Mouse (Mus musculus) neural tube, embryonic 13.5 days (tissue): Measurements from ENCODE around the gene Zap70. TPM values are rescaled to one million over a fixed set of nuclear protein-coding genes. Genes with fewer than 3 reads are reported as not detected.
A peak's percentile ranks its signal among the peaks of the same experiment; 100 is the strongest.

Source experiments
- ATAC-seq: fragments of 200-750 bp; cut with Nextera tagmentation; 2 replicates; pipeline ENCODE4 v1.8.0; 2017; ENCODE audit warnings: low read depth, mild to moderate bottlenecking, moderate TSS enrichment, moderate library complexity
- H3K27ac ChIP-seq: fragments of 300-500 bp; sonication (generic); replicated peaks from 2 replicates; pipeline ENCODE4 v1.5.1; 2015; ENCODE audit warnings: moderate library complexity, mild to moderate bottlenecking, inconsistent platforms
- H3K27me3 ChIP-seq: fragments of 300-500 bp; sonication (generic); 2 replicates; pipeline ENCODE4 v1.6.1; 2015; ENCODE audit warnings: mild to moderate bottlenecking, inconsistent platforms
- H3K36me3 ChIP-seq: fragments of 300-500 bp; sonication (generic); 2 replicates; pipeline ENCODE4 v1.6.1; 2015; ENCODE audit warnings: mild to moderate bottlenecking, inconsistent platforms
- H3K4me1 ChIP-seq: fragments of 300-500 bp; sonication (generic); replicated peaks from 2 replicates; pipeline ENCODE4 v1.6.1; 2015; ENCODE audit warnings: inconsistent platforms
- H3K4me2 ChIP-seq: fragments of 300-500 bp; sonication (generic); 2 replicates; pipeline ENCODE4 v1.6.1; 2015; ENCODE audit warnings: inconsistent platforms, mild to moderate bottlenecking, moderate library complexity
- H3K4me3 ChIP-seq: fragments of 300-500 bp; sonication (generic); 2 replicates; pipeline ENCODE4 v1.5.1; 2015; ENCODE audit warnings: mild to moderate bottlenecking, inconsistent platforms
- H3K9ac ChIP-seq: fragments of 300-500 bp; sonication (generic); 2 replicates; pipeline ENCODE4 v1.6.1; 2015; ENCODE audit warnings: moderate library complexity, mild to moderate bottlenecking, inconsistent platforms
- H3K9me3 ChIP-seq: fragments of 300-500 bp; sonication (generic); 2 replicates; pipeline ENCODE4 v1.6.1; 2016; ENCODE audit warnings: inconsistent platforms
- WGBS: fragments of 180-500 bp; shearing (Covaris S2); methylation state at CpG from one replicate; pipeline ENCODE4 v1.1.7; 2015; 5-methylcytosine and 5-hydroxymethylcytosine counted together
- polyA plus RNA-seq: library from polyadenylated mRNA; unstranded; fragments of >200 nt; fragmentation: Nextera tagmentation; extraction: Ambion mirVana; gene quantifications from 2 replicates; pipeline ENCODE4 v1.2.1, GENCODE M21; 2015

Zap70 gene
- polyA plus RNA-seq: 0.63 and 0.87 TPM in 2 replicates

DNA sequence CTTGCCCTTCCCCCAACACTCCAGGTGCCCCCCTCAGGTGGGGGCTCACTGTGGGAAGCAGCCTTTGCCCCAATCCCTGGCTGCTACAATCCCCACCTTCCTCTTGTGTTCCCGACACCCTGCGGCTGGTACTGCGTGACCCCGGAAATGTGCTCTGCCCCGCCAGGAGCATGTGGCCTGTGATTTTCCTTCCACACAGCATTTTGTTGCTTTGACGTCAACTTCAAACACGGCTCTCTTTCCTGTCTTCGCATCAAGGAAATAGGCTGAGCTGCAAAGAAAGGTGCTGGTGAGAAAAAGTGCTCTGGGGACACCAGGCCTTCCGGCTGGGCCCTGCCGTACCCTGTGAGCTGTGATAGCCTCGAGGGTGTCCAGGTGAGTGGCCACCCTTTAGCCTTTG lies at the start of gene Zap70:
Gene Zap70 (plus strand): TSS at position 231 of the 400 bp plus-strand sequence.
- Histone ChIP-seq H3K9ac (no peak within 1 kb of the TSS), H3K4me1 (no peaks in the 10 kb centered on the region), H3K27ac (no peak within 1 kb of the TSS), H3K4me2 (no peak within 1 kb of the TSS), H3K4me3 (no peak within 1 kb of the TSS), H3K27me3 (no peaks in the 10 kb centered on the region), H3K36me3 (no peaks in the 10 kb centered on the region), H3K9me3 (no peaks in the 10 kb centered on the region)
- 84% methylated on average over 11 of the region's 11 CpGs for WGBS
- ATAC-seq: no peak

DNA sequence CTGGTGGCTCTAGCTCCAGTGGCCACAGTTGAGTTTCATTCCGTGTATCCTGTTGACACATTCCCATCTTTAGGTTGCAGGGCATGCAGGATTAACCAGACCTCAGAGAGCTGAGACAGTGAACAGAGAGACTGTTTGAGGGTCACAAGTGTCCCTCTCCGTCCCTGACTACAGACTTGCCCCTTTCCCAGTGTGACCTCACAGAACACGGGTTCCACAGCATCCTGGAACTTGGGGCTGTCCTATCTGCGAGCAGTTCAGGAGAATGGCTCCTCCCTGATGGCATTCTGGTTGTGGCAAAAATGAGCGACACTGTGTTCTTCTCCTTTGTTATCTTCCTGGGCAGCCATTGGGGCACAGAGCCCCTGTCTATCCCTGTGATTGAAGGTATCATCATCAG lies 47.3 kb upstream of the Zap70 start, which contains the start of gene Actr1b:
Gene Actr1b (minus strand): TSS at position 112 of the 400 bp plus-strand sequence.
- Histone ChIP-seq H3K9ac (no peak within 1 kb of the TSS), H3K36me3 (no peaks in the 10 kb centered on the region), H3K27me3 (no peaks in the 10 kb centered on the region), H3K9me3 (no peaks in the 10 kb centered on the region), H3K4me3 (no peak within 1 kb of the TSS), H3K4me1 (no peaks in the 10 kb centered on the region), H3K4me2 (no peak within 1 kb of the TSS), H3K27ac (no peak within 1 kb of the TSS)
- 81% methylated on average over 5 of the region's 5 CpGs for WGBS
- no peak for ATAC-seq

DNA sequence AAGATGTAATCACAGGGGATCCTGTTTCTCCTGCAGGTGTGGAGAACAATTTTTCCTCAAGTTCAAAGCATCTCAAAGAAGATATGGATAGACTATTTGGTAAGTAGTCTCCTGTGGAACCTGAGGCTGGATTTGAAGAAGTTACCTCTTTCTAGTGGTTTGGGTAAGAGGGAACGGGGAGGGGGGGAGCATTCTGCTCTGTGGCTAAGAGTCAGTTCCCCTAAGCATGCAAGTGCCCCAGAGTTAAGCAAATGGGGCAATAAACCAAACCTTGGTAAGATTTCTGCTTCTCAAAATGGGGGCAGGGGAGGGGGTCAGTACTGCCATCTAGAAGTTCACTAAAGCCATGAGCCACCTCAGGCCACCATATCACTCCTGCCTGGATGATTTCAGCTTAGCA lies 42.8 kb upstream of the Zap70 start:
- Histone ChIP-seq H3K27ac (no peak overlapping the region), H3K36me3 (no peaks in the 10 kb centered on the region), H3K27me3 (no peaks in the 10 kb centered on the region), H3K4me1 (peaks cover 10% of the 10 kb centered on the region), H3K9ac (no peak overlapping the region), H3K9me3 (no peaks in the 10 kb centered on the region), H3K4me2 (no peak overlapping the region), H3K4me3 (no peak overlapping the region)
- ATAC-seq: no peak
- 96% methylated on average over 1 of the region's 1 CpGs for WGBS

DNA sequence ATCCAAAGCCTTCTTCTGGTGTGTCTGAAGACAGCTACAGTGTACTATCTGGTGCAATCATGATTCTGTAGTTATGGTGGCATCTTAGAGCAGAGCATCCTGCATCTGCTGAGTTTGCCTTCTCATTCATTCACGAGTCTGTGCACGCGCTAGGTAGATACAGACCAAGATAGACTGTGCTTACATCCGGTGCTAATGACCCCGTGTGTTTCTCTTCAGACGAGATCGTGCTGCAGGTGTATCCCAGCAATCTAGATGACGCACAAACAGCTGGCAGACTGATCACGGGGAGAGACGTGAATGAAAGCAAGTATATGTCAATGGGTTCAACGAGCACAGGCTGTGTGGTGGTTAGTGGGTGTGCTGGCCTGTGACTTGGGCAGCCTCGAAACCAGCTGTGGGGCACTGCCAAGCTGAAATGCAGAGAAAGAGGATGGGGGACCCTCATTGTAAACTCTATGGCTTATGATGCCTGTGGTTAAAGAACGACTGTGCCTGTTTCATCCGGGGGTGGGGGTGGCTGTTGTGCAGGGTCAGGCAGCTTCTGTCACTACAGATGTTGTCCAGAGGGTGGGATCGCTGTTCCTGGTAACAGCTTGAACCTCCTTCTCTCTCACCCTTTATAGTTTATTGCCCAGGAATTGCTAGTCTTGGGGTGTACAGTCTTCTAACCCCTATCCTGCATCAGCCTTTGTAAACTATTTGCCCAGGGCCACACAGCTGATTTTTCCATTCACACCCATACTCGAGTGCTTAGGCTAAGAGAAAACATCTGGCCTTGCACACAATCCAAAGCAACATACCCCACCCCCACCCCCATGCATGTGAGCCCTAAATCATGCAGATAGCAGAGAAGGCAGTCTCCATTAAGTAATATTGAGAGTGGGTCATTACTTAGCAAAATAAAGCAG lies 38.2 kb upstream of the Zap70 start:
- no peaks in the 10 kb centered on the region for H3K9me3 ChIP-seq
- H3K27ac ChIP-seq: peak overlapping the region; percentile 62; the same call in 1 of the 2 replicates
- no peaks in the 10 kb centered on the region for H3K36me3 ChIP-seq
- peak; percentile 74 for ATAC-seq
- no peak overlapping the region for H3K4me3 ChIP-seq
- H3K27me3 ChIP-seq: no peaks in the 10 kb centered on the region
- H3K9ac ChIP-seq: no peak overlapping the region
- 57% methylated on average over 16 of the region's 16 CpGs for WGBS
- peaks cover 19% of the 10 kb centered on the region for H3K4me1 ChIP-seq
- H3K4me2 ChIP-seq: no peak overlapping the region

DNA sequence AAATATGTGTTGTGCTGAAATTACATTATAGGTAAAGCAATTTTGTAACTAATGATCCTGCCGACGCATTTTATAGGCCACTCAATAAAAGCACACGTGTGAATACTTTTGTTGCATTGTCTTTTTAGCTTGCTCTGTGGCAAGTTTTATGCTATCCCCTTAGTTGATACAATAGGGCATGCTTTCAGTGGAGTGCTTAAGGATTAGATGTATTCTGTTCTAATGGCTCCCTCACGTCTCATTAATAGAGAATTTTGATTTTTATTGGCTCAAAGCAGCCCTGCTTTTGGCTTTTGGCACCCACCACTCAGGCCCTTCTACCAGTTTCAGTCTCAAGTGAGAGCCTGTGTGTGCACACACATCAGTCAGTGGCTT lies 37.6 kb upstream of the Zap70 start:
- Histone ChIP-seq H3K4me1 (peaks cover 19% of the 10 kb centered on the region), H3K9ac (0 out of 2 replicates have a peak overlapping the region, but pooled peaks have one; percentile 26), H3K27ac (peak overlapping the region; percentile 6; the same call in 1 of the 2 replicates), H3K27me3 (no peaks in the 10 kb centered on the region), H3K4me2 (no peak overlapping the region), H3K36me3 (no peaks in the 10 kb centered on the region), H3K4me3 (no peak overlapping the region), H3K9me3 (no peaks in the 10 kb centered on the region)
- 24% methylated on average over 4 of the region's 4 CpGs for WGBS
- peak; percentile 64 for ATAC-seq

DNA sequence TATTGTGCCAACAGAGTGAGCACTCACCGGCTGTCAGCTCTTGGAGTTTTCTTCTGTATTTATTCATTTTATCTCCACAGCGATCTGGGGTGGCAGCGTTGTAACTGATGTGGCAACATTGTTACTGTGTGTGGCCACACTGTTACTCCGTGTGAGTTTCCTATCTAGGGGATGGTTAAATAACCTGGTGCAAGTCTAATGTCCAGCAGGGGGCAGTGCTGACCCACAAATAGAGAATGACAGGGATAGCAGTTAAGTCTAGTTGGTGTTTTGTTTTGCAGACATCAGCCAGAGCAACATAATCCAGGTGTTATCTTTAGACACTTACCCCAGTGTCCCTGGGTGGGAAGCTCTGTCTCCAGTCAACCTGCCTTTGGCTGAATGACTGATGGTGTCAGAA lies 24.3 kb upstream of the Zap70 start:
- Histone ChIP-seq H3K4me3 (no peak overlapping the region), H3K9me3 (no peaks in the 10 kb centered on the region), H3K36me3 (no peaks in the 10 kb centered on the region), H3K4me2 (no peak overlapping the region), H3K9ac (no peak overlapping the region), H3K4me1 (no peaks in the 10 kb centered on the region), H3K27me3 (peaks cover 5% of the 10 kb centered on the region; the same call in 1 of the 2 replicates), H3K27ac (no peak overlapping the region)
- peak; percentile 80; the same call in 1 of the 2 replicates for ATAC-seq
- 11% methylated on average over 4 of the region's 4 CpGs for WGBS

DNA sequence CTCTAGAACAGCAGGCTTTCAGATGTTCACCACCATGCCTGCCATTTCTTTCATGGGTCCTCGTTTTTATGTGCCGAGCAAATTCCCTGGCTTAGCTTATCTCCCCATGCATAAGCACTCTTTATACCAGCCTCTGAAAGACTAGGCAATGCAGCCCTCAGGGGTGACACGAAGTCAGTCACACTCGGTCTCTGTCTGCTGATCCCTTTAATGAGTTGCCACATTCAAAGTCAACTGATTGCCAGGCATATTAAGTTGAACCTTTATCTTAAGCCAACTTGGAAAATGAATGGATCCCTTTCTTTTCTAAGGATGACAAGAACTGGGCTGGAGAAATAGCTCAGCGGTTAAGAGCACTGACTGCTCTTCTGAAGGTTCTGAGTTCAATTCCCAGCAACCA lies 22.4 kb upstream of the Zap70 start:
- H3K27me3 ChIP-seq: peaks cover 5% of the 10 kb centered on the region; the same call in 1 of the 2 replicates
- no peak for ATAC-seq
- H3K4me1 ChIP-seq: peaks cover 4% of the 10 kb centered on the region; the same call in 1 of the 2 replicates
- H3K9me3 ChIP-seq: no peaks in the 10 kb centered on the region
- no peak overlapping the region for H3K4me2 ChIP-seq
- H3K36me3 ChIP-seq: no peaks in the 10 kb centered on the region
- WGBS: 72% methylated on average over 5 of the region's 5 CpGs
- no peak overlapping the region for H3K4me3 ChIP-seq
- no peak overlapping the region for H3K27ac ChIP-seq
- no peak overlapping the region for H3K9ac ChIP-seq

DNA sequence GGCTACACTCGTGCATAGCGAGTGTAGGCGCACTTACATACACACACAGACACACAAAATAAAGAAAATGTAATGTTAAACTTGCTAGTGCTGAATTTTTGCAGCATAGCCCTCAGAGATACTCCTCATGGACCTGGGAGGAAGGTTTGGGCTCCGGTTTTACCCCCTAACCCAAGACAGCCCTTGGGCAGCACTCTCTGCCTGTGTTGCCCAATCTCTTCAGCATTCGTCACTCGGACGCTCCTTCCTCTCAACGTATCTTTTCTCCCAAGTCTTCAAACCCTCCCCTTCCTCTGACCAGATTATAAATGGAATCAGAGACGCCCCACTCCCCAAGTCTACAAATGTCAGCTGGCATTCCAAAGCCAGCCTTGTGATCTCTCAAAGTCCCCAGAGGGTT lies 18.6 kb upstream of the Zap70 start:
- Histone ChIP-seq H3K27ac (no peak overlapping the region), H3K9ac (no peak overlapping the region), H3K4me3 (no peak overlapping the region), H3K9me3 (no peaks in the 10 kb centered on the region), H3K4me1 (peaks cover 13% of the 10 kb centered on the region; the same call in 1 of the 2 replicates), H3K27me3 (peaks cover 5% of the 10 kb centered on the region; the same call in 1 of the 2 replicates), H3K4me2 (no peak overlapping the region), H3K36me3 (no peaks in the 10 kb centered on the region)
- 82% methylated on average over 9 of the region's 9 CpGs for WGBS
- ATAC-seq: no peak

DNA sequence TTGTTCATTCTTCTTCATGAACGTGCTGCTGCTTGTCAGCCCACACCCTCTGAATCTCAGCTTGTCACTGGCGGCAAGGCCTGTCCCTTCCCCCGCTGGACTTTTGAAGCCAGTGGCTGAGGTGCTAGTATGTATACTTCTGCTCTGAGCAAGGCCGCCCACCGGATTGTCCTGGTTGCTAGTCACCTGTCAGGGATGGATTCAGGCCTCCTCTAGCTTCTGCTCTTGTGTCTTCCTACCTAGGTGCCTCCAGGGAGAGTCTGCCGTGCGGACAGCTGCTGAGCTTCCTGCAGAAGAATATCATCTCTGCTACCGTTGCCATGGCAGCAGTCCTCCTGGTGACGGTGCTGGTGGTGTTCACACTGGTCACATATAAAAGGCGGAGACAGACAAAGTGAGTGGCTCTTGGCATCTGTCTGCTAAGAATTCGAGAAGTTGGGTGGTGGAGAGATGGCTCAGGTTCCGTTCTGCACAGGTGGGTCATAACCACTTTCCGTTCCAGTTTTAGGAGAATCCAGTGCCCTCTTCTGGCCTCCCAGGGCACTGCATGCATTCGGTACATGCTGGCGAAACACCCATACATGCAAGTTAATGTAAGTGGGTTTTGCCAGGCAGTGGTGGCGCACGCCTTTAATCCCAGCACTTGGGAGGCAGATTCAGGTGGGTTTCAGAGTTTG lies 17.2 kb upstream of the Zap70 start:
- Histone ChIP-seq H3K9ac (no peak overlapping the region), H3K27me3 (peaks cover 5% of the 10 kb centered on the region; the same call in 1 of the 2 replicates), H3K27ac (no peak overlapping the region), H3K4me2 (peak overlapping the region; percentile 49), H3K9me3 (no peaks in the 10 kb centered on the region), H3K4me1 (peaks cover 13% of the 10 kb centered on the region; the same call in 1 of the 2 replicates), H3K4me3 (peak overlapping the region; percentile 20), H3K36me3 (no peaks in the 10 kb centered on the region)
- ATAC-seq: peak; percentile 70
- WGBS: 20% methylated on average over 17 of the region's 17 CpGs

DNA sequence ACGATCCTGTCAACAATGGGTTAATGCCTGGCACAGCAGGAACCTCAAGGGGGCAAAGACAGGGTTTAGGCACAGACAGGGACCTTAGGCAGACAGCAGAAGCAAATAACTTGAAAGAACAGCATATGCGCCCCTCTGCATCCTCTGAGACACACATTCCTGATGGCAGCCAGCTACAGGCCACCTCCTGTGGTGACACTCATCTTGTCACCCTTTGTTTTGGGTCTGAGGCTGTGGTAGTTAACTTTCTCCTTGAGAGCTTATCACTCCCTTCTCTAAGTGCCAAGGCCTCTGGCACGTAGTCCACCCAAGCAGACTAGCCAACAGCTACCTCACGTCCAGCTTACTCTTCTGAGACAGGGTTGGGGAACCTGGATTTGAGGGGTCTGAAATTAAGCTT lies 15.9 kb upstream of the Zap70 start:
- Histone ChIP-seq H3K9me3 (no peaks in the 10 kb centered on the region), H3K27ac (no peak overlapping the region), H3K4me3 (no peak overlapping the region), H3K4me1 (peaks cover 13% of the 10 kb centered on the region; the same call in 1 of the 2 replicates), H3K9ac (no peak overlapping the region), H3K27me3 (peaks cover 5% of the 10 kb centered on the region; the same call in 1 of the 2 replicates), H3K36me3 (no peaks in the 10 kb centered on the region), H3K4me2 (no peak overlapping the region)
- 40% methylated on average over 4 of the region's 4 CpGs for WGBS
- ATAC-seq: no peak

DNA sequence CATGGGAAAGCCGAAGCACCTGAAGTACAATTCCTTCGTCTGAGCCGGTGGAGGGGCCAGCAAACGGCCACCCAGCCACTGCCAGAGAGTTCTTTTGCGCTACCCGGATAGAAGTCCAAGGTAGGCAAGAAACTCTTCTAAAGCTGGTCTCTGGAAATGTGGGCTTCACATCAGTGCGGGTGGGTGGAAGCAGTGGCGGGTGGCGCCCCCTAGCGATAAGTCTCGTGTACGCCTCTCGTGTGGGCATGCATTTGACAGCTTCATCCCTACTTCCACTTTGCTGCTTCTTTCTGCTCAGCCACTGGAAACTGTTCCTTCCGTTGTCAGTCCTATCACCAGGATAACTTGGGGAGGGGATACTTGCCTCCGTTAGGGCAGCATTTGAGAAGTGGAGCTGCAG lies 15.1 kb upstream of the Zap70 start:
- 47% methylated on average over 15 of the region's 15 CpGs for WGBS
- ATAC-seq: no peak

More for the DNA sequence above, 15.1 kb upstream of the Zap70 start:
- Histone ChIP-seq H3K27me3 (no peaks in the 10 kb centered on the region; the same call in 1 of the 2 replicates), H3K9ac (no peak overlapping the region), H3K4me1 (peaks cover 13% of the 10 kb centered on the region; the same call in 1 of the 2 replicates), H3K4me2 (no peak overlapping the region), H3K9me3 (no peaks in the 10 kb centered on the region), H3K36me3 (no peaks in the 10 kb centered on the region), H3K4me3 (no peak overlapping the region), H3K27ac (no peak overlapping the region)
